Mouse (Mus musculus): ENCODE results near the gene Ap1ar. TPM values are rescaled to one million over a fixed set of nuclear protein-coding genes. Genes with fewer than 3 reads are reported as not detected.
"Not testable (repeated sequence)": the region's sequence is repeated elsewhere in the genome, so short reads cannot be mapped to it uniquely, and the experiment has no call there.

Gene Ap1ar
- total and polyA plus RNA-seq, 2 experiments from 2014 or later = 78.6 to 119 TPM

DNA sequence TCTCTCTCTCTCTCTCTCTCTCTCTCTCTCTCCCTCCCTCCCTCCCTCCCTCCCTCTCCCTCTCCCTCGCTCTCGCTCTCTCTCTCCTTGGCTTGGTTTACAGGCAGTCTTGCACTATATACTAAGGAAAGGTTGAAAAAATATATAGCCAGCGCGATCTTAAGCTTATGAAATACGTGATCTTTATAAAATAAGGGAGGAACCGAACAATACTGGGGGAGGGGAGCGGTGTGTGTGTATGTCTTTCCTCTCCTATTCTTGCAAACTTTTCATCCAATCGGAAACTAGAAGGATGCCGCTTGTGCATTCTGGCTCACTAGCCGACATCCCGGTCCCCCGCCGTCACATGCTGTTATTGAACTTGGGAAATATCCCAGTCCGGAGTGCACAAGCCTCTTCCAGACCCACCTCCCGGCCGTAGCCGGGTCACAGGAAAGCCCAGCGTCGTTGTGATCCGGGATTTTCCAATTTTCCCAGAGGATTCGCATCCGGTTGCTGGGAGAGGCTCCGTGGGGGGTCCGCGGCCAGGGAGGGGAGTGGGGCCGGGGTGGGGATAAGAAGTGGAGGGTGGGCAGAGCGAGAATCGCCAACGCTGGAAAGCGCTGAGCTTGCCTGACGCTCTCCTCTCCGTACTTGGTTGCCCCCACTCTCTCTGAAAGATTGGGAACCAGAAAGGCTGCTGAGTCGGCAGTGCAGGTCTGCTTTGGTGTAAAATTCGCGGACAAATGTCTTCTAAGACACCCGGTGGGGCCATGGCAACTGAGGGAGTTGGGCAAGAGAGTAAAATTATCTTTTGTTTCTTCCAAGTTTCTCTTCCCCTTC lies 46.9 kb downstream of the Ap1ar start:
- ATAC-seq (ENCODE audit: low FRiP score) (peak; percentile 69), DNase-seq (ENCODE audit: low spot score) (peak; percentile 51)
- WGBS = under 1% methylated on average over 34 of the region's 36 CpGs
- Histone ChIP-seq H3K9me3 (ENCODE audit: low read length) (no peaks in the 10 kb centered on the region), H3K4me3 (ENCODE audit: low read depth, low read length) (peak overlapping the region; percentile 55), H3K27me3 (ENCODE audit: insufficient read depth, low read length) (peaks cover 14% of the 10 kb centered on the region), H3K27ac (ENCODE audit: low read depth, low read length) (no peak overlapping the region), H3K4me1 (ENCODE audit: insufficient read depth, low read length) (peaks cover 10% of the 10 kb centered on the region; the same call in 1 of the 2 replicates), H3K36me3 (ENCODE audit: insufficient read depth, low read length) (no peaks in the 10 kb centered on the region), H3K9ac (replicated peaks; ENCODE audit: low read length, poor library complexity, severe bottlenecking) (peak overlapping the region; percentile 50), H3K4me2 (ENCODE audit: low read depth, low read length, poor library complexity, severe bottlenecking) (peak overlapping the region; percentile 99)
- TF ChIP-seq CTCF (IDR thresholded peaks at IDR 0.05) = no peak

DNA sequence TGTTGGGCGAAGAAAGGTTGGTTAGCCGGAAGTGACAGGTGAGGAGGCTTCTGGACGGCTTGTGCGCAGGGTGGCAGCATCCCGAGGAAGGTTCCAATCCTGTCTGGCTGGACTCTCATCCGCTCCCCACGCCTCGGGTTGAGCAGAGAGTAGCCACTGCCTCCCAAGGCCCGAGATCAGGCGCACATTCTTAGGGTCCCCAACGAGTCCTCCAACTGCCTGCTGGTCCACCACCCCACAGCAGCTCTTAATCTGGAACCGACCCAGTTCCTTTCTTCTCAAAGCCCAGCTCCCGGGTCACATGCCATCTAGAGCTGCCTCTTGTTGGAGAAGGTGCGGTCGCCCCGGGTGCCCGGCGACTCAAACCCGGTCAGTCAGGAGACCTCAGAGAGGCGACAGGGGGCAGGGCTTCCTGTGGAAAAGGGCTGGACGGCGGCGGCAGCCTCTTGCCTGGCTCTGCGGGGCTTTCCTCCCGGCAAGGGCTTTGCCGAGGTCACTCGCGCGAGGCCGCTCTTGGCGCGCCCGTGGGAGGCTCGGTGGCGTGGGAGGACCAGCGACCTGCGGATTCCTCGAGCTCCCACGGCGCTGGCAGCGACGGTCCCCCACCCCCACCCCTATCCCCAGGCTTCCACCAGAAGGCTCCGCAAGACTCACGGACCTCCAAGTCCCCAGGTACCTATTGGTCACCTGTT lies 47.7 kb downstream of the Ap1ar start, which contains the start of gene Tifa:
Tifa (plus strand) TSS at position 306 of the 692 bp plus-strand sequence.
- Histone ChIP-seq H3K36me3 (ENCODE audit: insufficient read depth, low read length) (no peaks in the 10 kb centered on the region), H3K4me3 (ENCODE audit: low read depth, low read length) (peak within 1 kb of the TSS; percentile 55), H3K9me3 (ENCODE audit: low read length) (no peaks in the 10 kb centered on the region), H3K4me1 (ENCODE audit: insufficient read depth, low read length) (peaks cover 10% of the 10 kb centered on the region; the same call in 1 of the 2 replicates), H3K9ac (replicated peaks; ENCODE audit: low read length, poor library complexity, severe bottlenecking) (peak within 1 kb of the TSS; percentile 50), H3K27me3 (ENCODE audit: insufficient read depth, low read length) (peaks cover 14% of the 10 kb centered on the region), H3K4me2 (ENCODE audit: low read depth, low read length, poor library complexity, severe bottlenecking) (peak within 1 kb of the TSS; percentile 99), H3K27ac (ENCODE audit: low read depth, low read length) (no peak within 1 kb of the TSS)
- under 1% methylated on average over 42 of the region's 44 CpGs for WGBS
- DNase-seq (ENCODE audit: low spot score) (no peak), ATAC-seq (ENCODE audit: low FRiP score) (peak; percentile 70)
- no peak for TF ChIP-seq CTCF (IDR thresholded peaks at IDR 0.05)

DNA sequence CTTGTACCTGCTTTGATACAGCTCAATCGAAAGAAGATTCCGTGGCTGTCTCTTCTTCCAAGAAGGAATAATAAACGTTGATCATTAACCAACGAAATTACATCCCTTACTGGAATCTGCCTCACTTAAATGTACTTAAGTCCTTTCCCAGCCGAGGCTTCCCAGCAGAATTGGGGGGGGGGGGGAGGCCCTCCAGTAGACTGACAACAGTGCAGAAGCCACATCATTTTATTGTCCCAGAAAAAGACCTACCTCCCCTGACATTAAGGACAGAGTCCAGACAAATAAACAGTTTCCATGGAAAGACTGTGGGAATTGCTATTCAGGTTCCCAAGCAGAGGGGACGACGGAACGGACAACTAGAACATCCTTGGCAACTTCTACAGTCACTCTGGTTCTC lies 48.4 kb downstream of the Ap1ar start:
- no peak for ATAC-seq (ENCODE audit: low FRiP score)
- WGBS = 21% methylated on average over 8 of the region's 8 CpGs

GRCm38 (mm10) chr3:127788038-127788437 lies 49.3 kb downstream of the Ap1ar start:
- H3K4me2 ChIP-seq (ENCODE audit: low read depth, low read length, poor library complexity, severe bottlenecking) = no peak overlapping the region
- no peaks in the 10 kb centered on the region for H3K36me3 ChIP-seq (ENCODE audit: insufficient read depth, low read length)
- WGBS = 46% methylated on average over 7 of the region's 7 CpGs
- H3K9me3 ChIP-seq (ENCODE audit: low read length) = no peaks in the 10 kb centered on the region
- no peak overlapping the region for H3K4me3 ChIP-seq (ENCODE audit: low read depth, low read length)
- H3K27me3 ChIP-seq (ENCODE audit: insufficient read depth, low read length) = peaks cover 14% of the 10 kb centered on the region
- H3K27ac ChIP-seq (ENCODE audit: low read depth, low read length) = no peak overlapping the region
- DNase-seq (ENCODE audit: low spot score) (no peak), ATAC-seq (ENCODE audit: low FRiP score) (no peak)
- H3K4me1 ChIP-seq (ENCODE audit: insufficient read depth, low read length) = peaks cover 10% of the 10 kb centered on the region; the same call in 1 of the 2 replicates
- TF ChIP-seq CTCF (IDR thresholded peaks at IDR 0.05) = no peak
- no peak overlapping the region for H3K9ac ChIP-seq (replicated peaks; ENCODE audit: low read length, poor library complexity, severe bottlenecking)

More for the DNA sequence above, 48.4 kb downstream of the Ap1ar start:
- H3K9ac ChIP-seq (replicated peaks; ENCODE audit: low read length, poor library complexity, severe bottlenecking) = no peak overlapping the region
- no peaks in the 10 kb centered on the region for H3K36me3 ChIP-seq (ENCODE audit: insufficient read depth, low read length)
- peak overlapping the region; percentile 99; the same call in 1 of the 2 replicates for H3K4me2 ChIP-seq (ENCODE audit: low read depth, low read length, poor library complexity, severe bottlenecking)
- H3K4me3 ChIP-seq (ENCODE audit: low read depth, low read length) = 0 out of 2 replicates have a peak overlapping the region, but pooled peaks have one; percentile 55
- peaks cover 10% of the 10 kb centered on the region; the same call in 1 of the 2 replicates for H3K4me1 ChIP-seq (ENCODE audit: insufficient read depth, low read length)
- no peak for DNase-seq (ENCODE audit: low spot score)
- no peak for TF ChIP-seq CTCF (IDR thresholded peaks at IDR 0.05)
- peaks cover 14% of the 10 kb centered on the region for H3K27me3 ChIP-seq (ENCODE audit: insufficient read depth, low read length)
- no peaks in the 10 kb centered on the region for H3K9me3 ChIP-seq (ENCODE audit: low read length)
- H3K27ac ChIP-seq (ENCODE audit: low read depth, low read length) = no peak overlapping the region

DNA sequence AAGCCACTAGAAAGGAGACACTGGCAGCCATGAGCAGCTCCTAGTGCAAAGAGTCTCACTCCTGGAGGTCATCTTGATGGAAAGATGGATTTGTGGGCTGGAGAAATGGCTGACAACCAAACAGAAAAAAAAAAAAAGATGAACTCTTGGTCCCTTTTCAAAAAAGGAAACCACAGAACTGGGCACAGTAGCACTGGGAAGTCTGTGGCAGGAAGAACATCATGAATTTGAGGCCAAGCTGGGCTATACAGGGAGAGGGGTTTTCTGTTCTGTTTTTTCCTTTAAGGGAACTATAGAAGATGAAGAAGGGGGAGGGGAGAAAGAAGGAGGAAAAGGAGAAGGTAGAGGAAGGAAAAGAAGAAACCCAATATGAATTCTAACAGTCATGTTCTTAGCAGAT lies 50.3 kb downstream of the Ap1ar start:
- ATAC-seq (ENCODE audit: low FRiP score) (no peak), DNase-seq (ENCODE audit: low spot score) (no peak)
- Histone ChIP-seq H3K27ac (ENCODE audit: low read depth, low read length) (no peak overlapping the region), H3K4me3 (ENCODE audit: low read depth, low read length) (no peak overlapping the region), H3K36me3 (ENCODE audit: insufficient read depth, low read length) (no peaks in the 10 kb centered on the region), H3K4me2 (ENCODE audit: low read depth, low read length, poor library complexity, severe bottlenecking) (no peak overlapping the region), H3K9me3 (ENCODE audit: low read length) (no peaks in the 10 kb centered on the region), H3K27me3 (ENCODE audit: insufficient read depth, low read length) (peaks cover 14% of the 10 kb centered on the region), H3K4me1 (ENCODE audit: insufficient read depth, low read length) (peaks cover 10% of the 10 kb centered on the region; the same call in 1 of the 2 replicates), H3K9ac (replicated peaks; ENCODE audit: low read length, poor library complexity, severe bottlenecking) (no peak overlapping the region)
- TF ChIP-seq CTCF (IDR thresholded peaks at IDR 0.05) = no peak

DNA sequence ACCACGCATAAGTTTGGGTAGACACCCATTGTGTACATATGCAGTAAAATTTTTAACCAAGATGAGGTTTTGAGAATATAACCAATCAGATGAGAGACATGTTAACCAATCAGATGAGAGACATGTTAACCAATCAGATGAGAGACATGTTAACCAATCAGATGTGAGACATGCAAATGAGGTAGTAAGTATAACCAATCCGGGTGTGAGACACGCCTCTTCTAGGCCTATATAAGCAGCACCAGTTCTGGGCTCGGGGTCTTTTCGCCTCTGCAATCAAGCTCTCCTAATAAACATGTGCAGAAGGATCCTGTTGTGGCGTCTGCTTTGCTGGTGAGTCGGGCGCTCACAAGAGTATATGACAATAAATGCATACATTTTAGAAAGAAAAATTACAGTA lies 53.6 kb downstream of the Ap1ar start:
- 96% methylated on average over 8 of the region's 8 CpGs for WGBS
- H3K36me3 ChIP-seq (ENCODE audit: insufficient read depth, low read length); H3K4me1 ChIP-seq (ENCODE audit: insufficient read depth, low read length); H3K9ac ChIP-seq (replicated peaks; ENCODE audit: low read length, poor library complexity, severe bottlenecking); H3K27ac ChIP-seq (ENCODE audit: low read depth, low read length); H3K9me3 ChIP-seq (ENCODE audit: low read length); H3K4me3 ChIP-seq (ENCODE audit: low read depth, low read length); DNase-seq (ENCODE audit: low spot score); H3K27me3 ChIP-seq (ENCODE audit: insufficient read depth, low read length); ATAC-seq (ENCODE audit: low FRiP score); H3K4me2 ChIP-seq (ENCODE audit: low read depth, low read length, poor library complexity, severe bottlenecking): not testable (repeated sequence)

Measured in midbrain, postnatal 0 days (tissue).